Mouse (Mus musculus) heart, embryonic 16.5 days (tissue): Measurements from ENCODE around the gene Abcc1. TPM values are rescaled to one million over a fixed set of nuclear protein-coding genes. Genes with fewer than 3 reads are reported as not detected.

ENCODE experiments used
- ATAC-seq: fragments of 200-750 bp; cut with Nextera tagmentation; replicated peaks from 2 replicates; pipeline ENCODE4 v1.8.0; 2017; ENCODE audit warnings: moderate number of reproducible peaks; ENCODE audit not compliant: insufficient read depth, low FRiP score; ENCODE audit errors: extremely low read depth
- H3K27ac ChIP-seq: fragments of 300-500 bp; sonication (generic); 2 replicates; pipeline ENCODE4 v1.5.1; 2014; ENCODE audit warnings: mild to moderate bottlenecking, low read length, control low read depth, moderate library complexity
- H3K27me3 ChIP-seq: fragments of 300-500 bp; sonication (generic); 2 replicates; pipeline ENCODE4 v1.6.1; 2014; ENCODE audit warnings: low read length, mixed read lengths; ENCODE audit not compliant: control insufficient read depth, insufficient read depth
- H3K36me3 ChIP-seq: fragments of 300-500 bp; sonication (generic); 2 replicates; pipeline ENCODE4 v1.6.1; 2014; ENCODE audit not compliant: control insufficient read depth, insufficient read depth
- H3K4me1 ChIP-seq: fragments of 300-500 bp; sonication (generic); 2 replicates; pipeline ENCODE4 v1.6.1; 2014; ENCODE audit warnings: low read length, mixed read lengths; ENCODE audit not compliant: control insufficient read depth, insufficient read depth
- H3K4me2 ChIP-seq: fragments of 300-500 bp; sonication (generic); 2 replicates; pipeline ENCODE4 v1.6.1; 2014; ENCODE audit warnings: low read depth, mild to moderate bottlenecking, control low read depth, low read length
- H3K4me3 ChIP-seq: fragments of 300-500 bp; sonication (generic); 2 replicates; pipeline ENCODE4 v1.5.1; 2014; ENCODE audit warnings: mild to moderate bottlenecking, control low read depth, low read length
- H3K9ac ChIP-seq: fragments of 300-500 bp; sonication (generic); 2 replicates; pipeline ENCODE4 v1.6.1; 2014; ENCODE audit warnings: low read length, control low read depth
- H3K9me3 ChIP-seq: fragments of 300-500 bp; sonication (generic); replicated peaks from 2 replicates; pipeline ENCODE4 v1.6.1; 2016; ENCODE audit warnings: low read length; ENCODE audit not compliant: control insufficient read depth
- WGBS: fragments of 180-500 bp; shearing (Covaris S2); extraction: QIAGEN DNeasy Blood & Tissue Kit; methylation state at CpG from one replicate; pipeline ENCODE4 v1.1.7; 2014; 5-methylcytosine and 5-hydroxymethylcytosine counted together
- polyA plus RNA-seq: library from polyadenylated mRNA; unstranded; fragments of >200 nt; fragmentation: Nextera tagmentation; extraction: Ambion mirVana; gene quantifications from 2 replicates; pipeline ENCODE4 v1.2.1, GENCODE M21; 2015

The Abcc1 gene
- polyA plus RNA-seq, 1 experiment from 2014 or later: 4.3 TPM

GRCm38 (mm10) chr16:14415206-14415605, 53.8 kb downstream of the Abcc1 start:
- H3K27me3 ChIP-seq: no peaks in the 10 kb centered on the region
- H3K4me1 ChIP-seq: no peaks in the 10 kb centered on the region
- H3K36me3 ChIP-seq: no peaks in the 10 kb centered on the region
- no peak for ATAC-seq
- H3K4me2 ChIP-seq: no peak overlapping the region
- H3K4me3 ChIP-seq: no peak overlapping the region
- WGBS: 87% methylated on average over 9 of the region's 9 CpGs
- H3K9me3 ChIP-seq: no peaks in the 10 kb centered on the region
- no peak overlapping the region for H3K9ac ChIP-seq
- no peak overlapping the region for H3K27ac ChIP-seq

- Histone ChIP-seq H3K4me1 (no peaks in the 10 kb centered on the region), H3K4me3 (no peak overlapping the region), H3K27me3 (no peaks in the 10 kb centered on the region), H3K4me2 (no peak overlapping the region), H3K9me3 (no peaks in the 10 kb centered on the region), H3K27ac (no peak overlapping the region), H3K36me3 (no peaks in the 10 kb centered on the region), H3K9ac (no peak overlapping the region)
- 64% methylated on average over 5 of the region's 5 CpGs for WGBS
- no peak for ATAC-seq
Measured at GRCm38 (mm10) chr16:14416957-14417618, 55.7 kb downstream of the Abcc1 start.

GRCm38 (mm10) chr16:14420496-14421132, 59.3 kb downstream of the Abcc1 start:
- no peak overlapping the region for H3K27ac ChIP-seq
- H3K36me3 ChIP-seq: 0 out of 2 replicates have a peak, but pooled peaks cover 2% of the 10 kb centered on the region
- no peak overlapping the region for H3K4me2 ChIP-seq
- no peaks in the 10 kb centered on the region for H3K27me3 ChIP-seq
- no peaks in the 10 kb centered on the region for H3K9me3 ChIP-seq
- no peaks in the 10 kb centered on the region for H3K4me1 ChIP-seq
- WGBS: 73% methylated on average over 5 of the region's 5 CpGs
- ATAC-seq: no peak
- H3K4me3 ChIP-seq: no peak overlapping the region
- no peak overlapping the region for H3K9ac ChIP-seq

- H3K27me3 ChIP-seq: no peaks in the 10 kb centered on the region
- no peaks in the 10 kb centered on the region for H3K4me1 ChIP-seq
- H3K27ac ChIP-seq: no peak overlapping the region
- no peak overlapping the region for H3K9ac ChIP-seq
- WGBS: 94% methylated on average over 3 of the region's 3 CpGs
- no peak for ATAC-seq
- no peaks in the 10 kb centered on the region for H3K9me3 ChIP-seq
- no peak overlapping the region for H3K4me2 ChIP-seq
- 0 out of 2 replicates have a peak, but pooled peaks cover 2% of the 10 kb centered on the region for H3K36me3 ChIP-seq
- H3K4me3 ChIP-seq: no peak overlapping the region
Measured at GRCm38 (mm10) chr16:14422081-14422480, 60.7 kb downstream of the Abcc1 start.

- ATAC-seq: no peak
Measured at GRCm38 (mm10) chr16:14429371-14429770, 68.0 kb downstream of the Abcc1 start.

GRCm38 (mm10) chr16:14432996-14433395, 71.6 kb downstream of the Abcc1 start:
- Histone ChIP-seq H3K27ac (no peak overlapping the region), H3K9me3 (no peaks in the 10 kb centered on the region), H3K27me3 (no peaks in the 10 kb centered on the region), H3K4me1 (0 out of 2 replicates have a peak, but pooled peaks cover 3% of the 10 kb centered on the region), H3K36me3 (no peaks in the 10 kb centered on the region), H3K4me3 (no peak overlapping the region), H3K4me2 (no peak overlapping the region), H3K9ac (no peak overlapping the region)
- WGBS: 86% methylated on average over 5 of the region's 5 CpGs
- no peak for ATAC-seq

More at GRCm38 (mm10) chr16:14429371-14429770, 68.0 kb downstream of the Abcc1 start:
- H3K9me3 ChIP-seq: no peaks in the 10 kb centered on the region
- H3K4me3 ChIP-seq: no peak overlapping the region
- 0 out of 2 replicates have a peak, but pooled peaks cover 3% of the 10 kb centered on the region for H3K4me1 ChIP-seq
- no peaks in the 10 kb centered on the region for H3K27me3 ChIP-seq
- H3K27ac ChIP-seq: no peak overlapping the region
- WGBS: 81% methylated on average over 6 of the region's 6 CpGs
- H3K36me3 ChIP-seq: no peaks in the 10 kb centered on the region
- H3K4me2 ChIP-seq: no peak overlapping the region
- H3K9ac ChIP-seq: no peak overlapping the region

- no peaks in the 10 kb centered on the region for H3K27me3 ChIP-seq
- H3K9me3 ChIP-seq: no peaks in the 10 kb centered on the region
- no peak for ATAC-seq
- 0 out of 2 replicates have a peak, but pooled peaks cover 3% of the 10 kb centered on the region for H3K4me1 ChIP-seq
- H3K9ac ChIP-seq: no peak overlapping the region
- no peak overlapping the region for H3K27ac ChIP-seq
- no peaks in the 10 kb centered on the region for H3K36me3 ChIP-seq
- no peak overlapping the region for H3K4me2 ChIP-seq
- WGBS: 93% methylated on average over 1 of the region's 1 CpGs
- no peak overlapping the region for H3K4me3 ChIP-seq
Measured at GRCm38 (mm10) chr16:14435526-14435925, 74.2 kb downstream of the Abcc1 start.

GRCm38 (mm10) chr16:14437446-14437982, 76.2 kb downstream of the Abcc1 start:
- Histone ChIP-seq H3K4me3 (no peak overlapping the region), H3K27ac (no peak overlapping the region), H3K36me3 (no peaks in the 10 kb centered on the region), H3K4me1 (no peaks in the 10 kb centered on the region), H3K9me3 (no peaks in the 10 kb centered on the region), H3K9ac (no peak overlapping the region), H3K27me3 (no peaks in the 10 kb centered on the region), H3K4me2 (no peak overlapping the region)
- no peak for ATAC-seq
- WGBS: 88% methylated on average over 8 of the region's 8 CpGs

GRCm38 (mm10) chr16:14438561-14438960, 77.2 kb downstream of the Abcc1 start:
- no peaks in the 10 kb centered on the region for H3K36me3 ChIP-seq
- ATAC-seq: no peak
- 70% methylated on average over 7 of the region's 7 CpGs for WGBS
- no peak overlapping the region for H3K4me3 ChIP-seq
- no peak overlapping the region for H3K9ac ChIP-seq
- H3K9me3 ChIP-seq: no peaks in the 10 kb centered on the region
- H3K4me2 ChIP-seq: no peak overlapping the region
- no peak overlapping the region for H3K27ac ChIP-seq
- H3K4me1 ChIP-seq: no peaks in the 10 kb centered on the region
- no peaks in the 10 kb centered on the region for H3K27me3 ChIP-seq
